Mouse (Mus musculus) small intestine, adult 2 months (tissue): ENCODE data around the gene Sdk2. TPM values are rescaled to one million over a fixed set of nuclear protein-coding genes. Genes with fewer than 3 reads are reported as not detected.

Experiments used
- H3K27ac ChIP-seq: fragments of 200-500 bp; 2 replicates; pipeline ENCODE4 v1.5.1; 2012; ENCODE audit warnings: low read depth, low read length, control low read depth, inconsistent platforms; ENCODE audit not compliant: insufficient read depth
- H3K27me3 ChIP-seq: fragments of 200-500 bp; 2 replicates; pipeline ENCODE4 v1.6.1; 2012; ENCODE audit warnings: mild to moderate bottlenecking, moderate library complexity, low read length, inconsistent platforms; ENCODE audit not compliant: control insufficient read depth, insufficient read depth
- H3K36me3 ChIP-seq: fragments of 200-500 bp; 2 replicates; pipeline ENCODE4 v1.6.1; 2012; ENCODE audit warnings: mild to moderate bottlenecking, low read length, control low read depth, inconsistent platforms; ENCODE audit not compliant: control insufficient read depth, insufficient read depth
- H3K4me1 ChIP-seq: fragments of 200-500 bp; 2 replicates; pipeline ENCODE4 v1.6.1; 2012; ENCODE audit warnings: low read length, inconsistent platforms, mixed read lengths; ENCODE audit not compliant: control insufficient read depth, insufficient read depth, insufficient read length
- H3K4me3 ChIP-seq: fragments of 200-500 bp; 2 replicates; pipeline ENCODE4 v1.5.1; 2012; ENCODE audit warnings: low read depth, mild to moderate bottlenecking, control low read depth, inconsistent platforms, low read length, moderate library complexity
- CTCF ChIP-seq: fragments of 200-500 bp; IDR thresholded peaks from 2 replicates; pipeline ENCODE4 v1.5.1; 2012; ENCODE audit warnings: low read depth, mild to moderate bottlenecking, control low read depth, inconsistent platforms, low read length, moderate library complexity, mixed read lengths; ENCODE audit not compliant: insufficient replicate concordance, insufficient read length; ENCODE audit errors: extremely low read depth
- POLR2A ChIP-seq: fragments of 200-500 bp; IDR thresholded peaks from 2 replicates; pipeline ENCODE4 v1.6.1; 2012; ENCODE audit warnings: low read depth, mild to moderate bottlenecking, control low read depth, inconsistent platforms, low read length, moderate library complexity
- WGBS: fragments of 180-500 bp; shearing (Covaris S2); methylation state at CpG from one replicate; pipeline ENCODE4 v1.1.7; 2018; 5-methylcytosine and 5-hydroxymethylcytosine counted together
- polyA plus RNA-seq: library from polyadenylated mRNA; depleted of rRNA; stranded (reverse); fragments of >200 nt; gene quantifications from 2 replicates; pipeline ENCODE4 v1.2.3, GENCODE M21; 2012

Gene Sdk2
- polyA plus RNA-seq, 1 experiment, result 0.81 TPM

GRCm38 (mm10) chr11:114028021-114028420 is 38.8 kb downstream of the Sdk2 start:
- Histone ChIP-seq H3K36me3 (no peaks in the 10 kb centered on the region), H3K4me3 (no peak overlapping the region), H3K27me3 (no peaks in the 10 kb centered on the region), H3K4me1 (no peaks in the 10 kb centered on the region), H3K27ac (no peak overlapping the region)
- WGBS, result 69% methylated on average over 6 of the region's 6 CpGs
- no peak for TF ChIP-seq POLR2A
- TF ChIP-seq CTCF, result no peak

DNA sequence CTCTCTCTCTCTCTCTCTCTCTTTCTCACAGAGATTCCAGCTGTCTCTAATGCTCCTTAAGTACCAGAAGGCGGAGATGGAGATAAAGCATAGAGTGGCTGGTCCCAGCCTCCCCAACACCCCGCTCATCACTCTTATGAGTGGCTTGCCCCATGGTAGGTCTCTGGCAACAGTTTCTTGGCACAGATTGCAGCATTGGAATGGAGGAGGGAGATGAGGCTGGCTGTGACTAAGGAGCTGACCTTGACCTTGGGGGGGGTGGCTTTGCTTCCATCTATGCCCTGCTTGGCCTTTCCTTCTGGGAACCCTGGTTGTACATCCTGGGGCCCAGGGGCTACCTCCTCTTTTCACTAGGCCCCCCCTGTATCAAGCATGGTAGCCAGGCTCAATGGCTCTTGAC is 41.8 kb downstream of the Sdk2 start:
- H3K4me1 ChIP-seq, result no peaks in the 10 kb centered on the region
- TF ChIP-seq CTCF (no peak), POLR2A (no peak)
- H3K4me3 ChIP-seq, result no peak overlapping the region
- no peak overlapping the region for H3K27ac ChIP-seq
- no peaks in the 10 kb centered on the region for H3K36me3 ChIP-seq
- H3K27me3 ChIP-seq, result no peaks in the 10 kb centered on the region
- WGBS, result 94% methylated on average over 2 of the region's 2 CpGs

DNA sequence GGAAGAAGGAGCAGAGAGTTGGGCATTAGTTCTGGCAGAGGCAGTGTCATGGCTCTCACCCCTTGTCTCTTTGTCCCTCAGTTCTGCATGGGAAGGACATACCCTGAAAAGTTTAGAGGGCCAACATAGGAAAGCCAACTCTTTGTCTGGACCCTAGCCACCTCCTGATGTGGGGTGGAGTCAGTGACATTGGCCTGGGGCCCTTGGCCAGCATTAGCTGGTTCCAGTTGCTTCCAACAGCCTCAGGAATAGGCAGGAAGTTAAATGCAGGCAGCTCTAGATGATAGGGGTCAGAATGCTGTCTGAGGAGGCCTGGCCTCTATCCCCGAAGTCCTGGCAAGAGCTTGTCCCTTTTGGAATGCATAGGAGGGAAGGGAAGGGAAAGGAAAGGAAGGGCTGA is 42.9 kb downstream of the Sdk2 start:
- Histone ChIP-seq H3K4me3 (no peak overlapping the region), H3K36me3 (no peaks in the 10 kb centered on the region), H3K4me1 (no peaks in the 10 kb centered on the region), H3K27me3 (no peaks in the 10 kb centered on the region), H3K27ac (no peak overlapping the region)
- TF ChIP-seq POLR2A (no peak), CTCF (no peak)
- WGBS, result 35% methylated on average over 1 of the region's 1 CpGs

- 61% methylated on average over 4 of the region's 4 CpGs for WGBS
- no peaks in the 10 kb centered on the region for H3K36me3 ChIP-seq
- no peak overlapping the region for H3K27ac ChIP-seq
- no peaks in the 10 kb centered on the region for H3K27me3 ChIP-seq
- TF ChIP-seq POLR2A (no peak), CTCF (no peak)
- H3K4me3 ChIP-seq, result no peak overlapping the region
- H3K4me1 ChIP-seq, result no peaks in the 10 kb centered on the region
Observed at GRCm38 (mm10) chr11:114022166-114022565, 44.7 kb downstream of the Sdk2 start.

- TF ChIP-seq POLR2A, result no peak
- TF ChIP-seq CTCF, result no peak
- no peak overlapping the region for H3K4me3 ChIP-seq
- no peaks in the 10 kb centered on the region for H3K36me3 ChIP-seq
- no peak overlapping the region for H3K27ac ChIP-seq
- H3K27me3 ChIP-seq, result no peaks in the 10 kb centered on the region
- 77% methylated on average over 11 of the region's 11 CpGs for WGBS
- H3K4me1 ChIP-seq, result no peaks in the 10 kb centered on the region
Observed at GRCm38 (mm10) chr11:114019087-114019486, 47.8 kb downstream of the Sdk2 start.

DNA sequence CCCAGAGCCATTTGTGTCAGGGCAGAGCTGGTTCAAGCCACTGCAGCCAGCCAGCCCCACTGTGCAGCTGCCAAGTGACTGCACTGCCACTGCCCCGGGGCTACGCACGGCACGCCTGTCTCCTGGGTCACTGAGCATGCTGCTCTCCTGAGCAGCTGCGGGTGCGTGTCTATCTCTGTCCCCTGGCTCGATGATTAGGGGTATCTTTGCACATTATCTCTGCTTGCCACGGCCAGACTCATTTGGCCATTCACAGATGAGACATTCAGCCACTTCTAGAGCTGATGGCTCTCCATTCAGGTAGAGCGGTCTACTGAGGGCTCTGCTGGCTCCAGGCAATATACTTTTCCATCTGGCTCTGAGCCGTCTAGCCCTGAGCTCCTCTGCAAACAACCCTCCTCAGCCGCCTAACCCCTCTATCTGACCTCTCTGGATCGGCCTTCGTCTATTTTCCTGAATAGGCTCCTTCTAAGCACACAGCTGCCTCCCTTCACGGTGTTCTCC is 49.9 kb downstream of the Sdk2 start:
- no peak overlapping the region for H3K4me3 ChIP-seq
- TF ChIP-seq CTCF (no peak), POLR2A (no peak)
- H3K36me3 ChIP-seq, result no peaks in the 10 kb centered on the region
- no peak overlapping the region for H3K27ac ChIP-seq
- H3K4me1 ChIP-seq, result no peaks in the 10 kb centered on the region
- 33% methylated on average over 14 of the region's 14 CpGs for WGBS
- H3K27me3 ChIP-seq, result no peaks in the 10 kb centered on the region

DNA sequence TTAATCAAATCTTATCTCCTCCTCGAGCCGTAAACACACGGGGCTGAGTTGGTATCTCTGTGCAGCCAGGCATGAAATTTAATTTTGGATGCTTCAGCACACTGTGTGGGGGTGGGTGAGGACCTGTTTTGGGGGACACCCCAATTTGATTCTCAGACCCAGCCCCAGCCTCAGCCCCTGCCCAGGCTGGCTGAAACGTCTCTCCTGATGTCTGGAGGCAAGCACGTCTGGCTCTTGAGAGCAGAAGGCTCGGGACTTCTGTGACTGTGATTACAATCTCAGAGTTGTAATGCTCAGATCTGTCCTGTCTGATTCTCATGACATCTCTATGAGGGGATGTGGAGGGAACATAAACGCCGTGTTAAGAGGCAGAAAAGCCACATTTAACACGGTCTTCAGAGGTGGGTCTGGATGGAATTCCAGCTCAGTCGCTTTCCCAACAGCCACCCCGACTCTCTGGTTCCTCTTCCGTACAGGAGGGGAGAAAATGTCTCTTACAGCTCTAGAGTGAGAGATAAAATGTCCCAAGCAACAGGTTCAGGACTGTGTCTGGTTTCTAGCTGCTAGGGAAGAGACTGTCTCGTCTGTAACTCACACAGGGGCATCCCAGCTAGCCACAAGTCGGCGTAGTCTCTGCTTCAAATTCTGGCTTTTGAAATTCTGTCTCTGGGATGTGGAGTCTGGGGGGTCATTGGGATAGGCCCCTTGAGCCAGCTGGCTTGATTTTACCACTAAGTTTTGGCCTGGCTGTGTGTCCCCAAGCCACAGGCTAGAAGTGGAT is 50.5 kb downstream of the Sdk2 start:
- Histone ChIP-seq H3K4me1 (no peaks in the 10 kb centered on the region), H3K27ac (no peak overlapping the region), H3K36me3 (no peaks in the 10 kb centered on the region), H3K4me3 (no peak overlapping the region), H3K27me3 (no peaks in the 10 kb centered on the region)
- TF ChIP-seq CTCF (no peak), POLR2A (no peak)
- WGBS, result 51% methylated on average over 15 of the region's 15 CpGs
